Mouse (Mus musculus): Measurements from ENCODE around the gene Tnfrsf11a. TPM values are rescaled to one million over a fixed set of nuclear protein-coding genes. Genes with fewer than 3 reads are reported as not detected.
"Not testable (repeated sequence)": the region's sequence is repeated elsewhere in the genome, so short reads cannot be mapped to it uniquely, and the experiment has no call there.

The Tnfrsf11a gene
- polyA plus RNA-seq, 1 experiment from 2014 or later = 0.93 TPM

DNA sequence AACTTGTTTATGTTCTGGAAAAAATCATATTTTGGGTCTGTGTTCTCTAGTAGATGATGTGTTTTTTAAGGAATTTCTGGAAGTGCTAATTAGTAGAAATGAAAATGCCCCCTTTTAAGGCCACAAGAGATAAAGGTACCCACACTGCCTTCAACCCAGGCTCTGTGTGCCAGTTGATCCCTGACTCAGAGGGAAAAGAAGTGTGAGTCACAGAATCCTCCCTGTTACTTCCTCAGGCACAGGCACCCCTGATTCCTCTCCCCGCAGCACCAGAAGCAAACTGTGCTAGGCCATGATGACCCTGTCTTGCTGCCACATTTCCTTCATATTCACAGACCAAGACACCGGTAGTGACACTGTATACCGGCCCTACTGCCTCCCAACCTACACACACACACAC, 9.6 kb downstream of the Tnfrsf11a start:
- Histone ChIP-seq H3K4me3 (no peak overlapping the region), H3K9ac (no peak overlapping the region), H3K9me3 (no peaks in the 10 kb centered on the region), H3K27ac (replicated peaks) (no peak overlapping the region), H3K36me3 (no peaks in the 10 kb centered on the region), H3K27me3 (no peaks in the 10 kb centered on the region), H3K4me2 (no peak overlapping the region), H3K4me1 (replicated peaks) (no peaks in the 10 kb centered on the region)
- 100% methylated on average over 3 of the region's 3 CpGs for WGBS
- no peak for ATAC-seq (ENCODE audit: low FRiP score, low read depth)

- H3K27ac ChIP-seq (replicated peaks) = no peak overlapping the region
- no peak for ATAC-seq (ENCODE audit: low FRiP score, low read depth)
- no peak overlapping the region for H3K9ac ChIP-seq
- no peak overlapping the region for H3K4me3 ChIP-seq
- no peak overlapping the region for H3K4me2 ChIP-seq
- no peaks in the 10 kb centered on the region for H3K27me3 ChIP-seq
- no peaks in the 10 kb centered on the region for H3K4me1 ChIP-seq (replicated peaks)
- H3K36me3 ChIP-seq = no peaks in the 10 kb centered on the region
- no peaks in the 10 kb centered on the region for H3K9me3 ChIP-seq
- WGBS = 86% methylated on average over 6 of the region's 6 CpGs
These were observed 14.2 kb downstream of the Tnfrsf11a start for GRCm38 (mm10) chr1:105794670-105795069.

DNA sequence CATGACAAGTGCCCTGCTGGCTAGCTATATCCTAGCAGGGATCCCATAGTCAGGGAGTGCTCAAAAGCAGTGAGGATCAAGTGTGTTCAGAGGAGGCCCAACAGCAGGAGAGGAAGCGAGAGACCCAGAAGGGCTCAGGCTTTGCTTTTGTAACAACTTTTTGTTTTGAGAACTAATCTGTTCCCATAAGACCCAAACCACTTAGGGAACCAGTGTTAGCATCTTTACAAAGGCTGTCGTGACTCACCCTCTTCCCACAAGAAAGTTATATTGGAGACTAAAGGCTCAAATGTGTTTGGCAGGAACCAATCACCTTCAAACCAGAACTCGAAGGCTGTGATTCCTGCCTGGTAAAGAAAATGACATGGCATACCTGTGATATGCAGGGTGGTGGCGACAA, 15.2 kb downstream of the Tnfrsf11a start:
- no peaks in the 10 kb centered on the region for H3K36me3 ChIP-seq
- 87% methylated on average over 4 of the region's 4 CpGs for WGBS
- ATAC-seq (ENCODE audit: low FRiP score, low read depth) = no peak

GRCm38 (mm10) chr1:105800570-105800969, 20.1 kb downstream of the Tnfrsf11a start:
- ATAC-seq (ENCODE audit: low FRiP score, low read depth) = no peak

More for the DNA sequence above, 15.2 kb downstream of the Tnfrsf11a start:
- Histone ChIP-seq H3K9ac (no peak overlapping the region), H3K27ac (replicated peaks) (no peak overlapping the region), H3K4me2 (no peak overlapping the region), H3K4me1 (replicated peaks) (no peaks in the 10 kb centered on the region), H3K27me3 (no peaks in the 10 kb centered on the region), H3K4me3 (no peak overlapping the region), H3K9me3 (no peaks in the 10 kb centered on the region)

DNA sequence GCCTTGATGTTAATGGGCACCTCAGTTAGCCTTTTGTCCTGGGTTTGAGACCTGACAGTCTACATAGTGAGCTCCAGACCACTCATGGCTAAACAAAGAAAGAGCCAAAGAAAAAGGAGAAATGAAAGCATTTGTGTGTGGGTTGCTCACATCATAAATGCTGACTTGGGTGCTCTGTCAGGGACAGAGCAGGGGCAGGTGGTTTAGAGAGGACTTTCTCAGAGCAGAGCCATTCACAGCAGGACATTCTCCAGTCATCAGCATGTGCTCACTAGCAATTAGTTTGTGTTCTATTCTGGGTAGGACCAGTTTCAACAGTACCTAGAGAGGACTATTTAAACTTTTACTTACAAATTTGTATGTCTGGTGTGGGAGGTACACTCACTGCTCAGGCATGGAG, 20.7 kb downstream of the Tnfrsf11a start:
- Histone ChIP-seq H3K9me3 (no peaks in the 10 kb centered on the region), H3K4me2 (no peak overlapping the region), H3K9ac (no peak overlapping the region), H3K4me1 (replicated peaks) (no peaks in the 10 kb centered on the region), H3K36me3 (no peaks in the 10 kb centered on the region), H3K27ac (replicated peaks) (no peak overlapping the region), H3K27me3 (no peaks in the 10 kb centered on the region), H3K4me3 (no peak overlapping the region)
- ATAC-seq (ENCODE audit: low FRiP score, low read depth) = no peak

More at GRCm38 (mm10) chr1:105800570-105800969, 20.1 kb downstream of the Tnfrsf11a start:
- H3K27ac ChIP-seq (replicated peaks) = no peak overlapping the region
- H3K36me3 ChIP-seq = no peaks in the 10 kb centered on the region
- H3K4me3 ChIP-seq = no peak overlapping the region
- no peak overlapping the region for H3K4me2 ChIP-seq
- H3K4me1 ChIP-seq (replicated peaks) = no peaks in the 10 kb centered on the region
- WGBS = 90% methylated on average over 6 of the region's 6 CpGs
- no peaks in the 10 kb centered on the region for H3K27me3 ChIP-seq
- no peak overlapping the region for H3K9ac ChIP-seq
- H3K9me3 ChIP-seq = no peaks in the 10 kb centered on the region

DNA sequence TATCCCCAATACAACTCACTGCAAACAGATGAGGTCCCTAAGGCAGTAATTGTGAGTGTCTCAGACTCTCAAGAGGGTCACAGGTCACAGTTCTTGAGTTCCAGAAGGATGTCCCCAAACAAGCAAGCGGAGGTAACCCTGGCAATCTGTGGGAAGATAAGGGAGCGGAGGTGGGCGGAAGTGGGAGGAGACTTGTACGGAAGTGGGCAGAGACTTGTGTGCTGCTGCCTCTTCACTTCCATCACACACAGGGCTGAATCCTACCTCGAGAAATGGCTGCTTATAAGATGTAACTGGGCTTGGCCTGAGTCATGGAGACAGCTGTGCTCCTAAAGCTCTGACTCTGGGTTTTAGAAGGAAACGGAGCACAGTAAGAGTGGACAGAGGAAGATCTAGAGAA, 22.4 kb downstream of the Tnfrsf11a start:
- H3K4me2 ChIP-seq = no peak overlapping the region
- no peak overlapping the region for H3K4me3 ChIP-seq
- no peaks in the 10 kb centered on the region for H3K36me3 ChIP-seq
- H3K9ac ChIP-seq = no peak overlapping the region
- ATAC-seq (ENCODE audit: low FRiP score, low read depth) = no peak
- no peaks in the 10 kb centered on the region for H3K9me3 ChIP-seq
- WGBS = 79% methylated on average over 6 of the region's 6 CpGs
- no peaks in the 10 kb centered on the region for H3K4me1 ChIP-seq (replicated peaks)
- no peaks in the 10 kb centered on the region for H3K27me3 ChIP-seq
- no peak overlapping the region for H3K27ac ChIP-seq (replicated peaks)

- H3K27ac ChIP-seq (replicated peaks) = no peak overlapping the region
- H3K36me3 ChIP-seq = no peaks in the 10 kb centered on the region
- H3K4me3 ChIP-seq = no peak overlapping the region
- ATAC-seq (ENCODE audit: low FRiP score, low read depth) = no peak
- H3K27me3 ChIP-seq = no peaks in the 10 kb centered on the region
- H3K4me2 ChIP-seq = no peak overlapping the region
- H3K9ac ChIP-seq = no peak overlapping the region
- H3K9me3 ChIP-seq = no peaks in the 10 kb centered on the region
- 89% methylated on average over 3 of the region's 3 CpGs for WGBS
- no peaks in the 10 kb centered on the region for H3K4me1 ChIP-seq (replicated peaks)
These were observed 23.8 kb downstream of the Tnfrsf11a start for GRCm38 (mm10) chr1:105804285-105804684.

- Histone ChIP-seq H3K27ac (replicated peaks) (no peak overlapping the region), H3K9me3 (no peaks in the 10 kb centered on the region), H3K9ac (no peak overlapping the region), H3K4me1 (replicated peaks) (no peaks in the 10 kb centered on the region), H3K4me2 (no peak overlapping the region), H3K36me3 (no peaks in the 10 kb centered on the region), H3K4me3 (no peak overlapping the region), H3K27me3 (no peaks in the 10 kb centered on the region)
- WGBS = 94% methylated on average over 4 of the region's 4 CpGs
- ATAC-seq (ENCODE audit: low FRiP score, low read depth) = no peak
These were observed 25.0 kb downstream of the Tnfrsf11a start for GRCm38 (mm10) chr1:105805565-105805964.

DNA sequence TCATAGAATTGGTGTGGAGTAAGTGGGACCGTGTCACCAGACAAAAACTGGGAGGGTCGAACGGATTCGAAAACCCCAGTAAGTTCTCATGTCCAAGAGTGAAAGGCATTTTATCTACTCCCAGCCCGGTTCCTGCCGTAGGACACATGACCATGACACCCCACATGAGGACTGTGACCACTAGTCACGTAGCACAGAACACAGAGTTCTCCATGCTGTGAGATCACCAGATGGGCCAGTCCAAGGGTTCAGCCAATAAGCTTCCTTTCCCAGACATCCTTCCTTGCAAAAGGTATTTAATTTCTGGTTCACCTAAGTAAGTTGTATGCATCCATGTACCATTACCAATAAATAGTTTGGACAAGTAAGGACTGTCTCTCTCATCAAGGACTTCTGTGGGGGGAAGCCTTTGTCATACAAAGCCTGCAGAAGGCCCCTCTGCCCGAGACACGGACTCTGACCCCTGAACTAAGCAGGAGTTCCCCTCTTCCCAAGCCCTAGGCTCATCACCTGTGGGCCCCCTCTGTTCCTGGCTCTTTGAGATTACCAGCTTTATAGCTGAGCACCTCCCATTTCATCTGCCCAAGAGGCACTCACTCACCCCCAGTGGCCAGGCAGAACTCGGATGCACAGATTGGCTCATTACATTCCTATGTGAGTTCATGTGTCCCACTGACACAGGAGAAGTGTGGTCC, 26.7 kb downstream of the Tnfrsf11a start:
- Histone ChIP-seq H3K4me1 (replicated peaks) (no peaks in the 10 kb centered on the region), H3K27me3 (no peaks in the 10 kb centered on the region), H3K27ac (replicated peaks) (no peak overlapping the region), H3K36me3 (no peaks in the 10 kb centered on the region), H3K9ac (no peak overlapping the region), H3K9me3 (no peaks in the 10 kb centered on the region), H3K4me3 (no peak overlapping the region), H3K4me2 (no peak overlapping the region)
- WGBS = 94% methylated on average over 10 of the region's 10 CpGs
- ATAC-seq (ENCODE audit: low FRiP score, low read depth) = no peak

DNA sequence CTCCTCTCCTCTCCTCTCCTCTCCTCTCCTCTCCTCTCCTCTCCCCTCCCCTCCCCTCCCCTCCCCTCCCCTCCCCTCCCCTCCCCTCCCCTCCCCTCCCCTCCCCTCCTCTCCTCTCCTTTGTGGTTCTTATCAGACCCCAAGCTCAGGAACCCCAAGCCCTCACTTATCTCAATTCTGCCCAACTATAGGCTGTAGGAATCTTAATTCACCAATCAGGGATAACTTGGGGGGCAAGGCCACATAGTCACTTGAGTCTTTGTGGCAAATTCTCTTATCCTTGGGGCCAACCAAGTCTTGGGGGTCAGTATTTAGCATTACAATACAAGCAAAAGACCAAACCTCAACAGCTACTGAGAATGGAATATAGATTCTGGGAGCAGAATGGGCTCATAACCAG, 31.5 kb downstream of the Tnfrsf11a start:
- H3K9me3 ChIP-seq; H3K27ac ChIP-seq (replicated peaks); H3K36me3 ChIP-seq; H3K9ac ChIP-seq; H3K4me3 ChIP-seq; H3K4me2 ChIP-seq; ATAC-seq (ENCODE audit: low FRiP score, low read depth); H3K4me1 ChIP-seq (replicated peaks); H3K27me3 ChIP-seq: not testable (repeated sequence)

DNA sequence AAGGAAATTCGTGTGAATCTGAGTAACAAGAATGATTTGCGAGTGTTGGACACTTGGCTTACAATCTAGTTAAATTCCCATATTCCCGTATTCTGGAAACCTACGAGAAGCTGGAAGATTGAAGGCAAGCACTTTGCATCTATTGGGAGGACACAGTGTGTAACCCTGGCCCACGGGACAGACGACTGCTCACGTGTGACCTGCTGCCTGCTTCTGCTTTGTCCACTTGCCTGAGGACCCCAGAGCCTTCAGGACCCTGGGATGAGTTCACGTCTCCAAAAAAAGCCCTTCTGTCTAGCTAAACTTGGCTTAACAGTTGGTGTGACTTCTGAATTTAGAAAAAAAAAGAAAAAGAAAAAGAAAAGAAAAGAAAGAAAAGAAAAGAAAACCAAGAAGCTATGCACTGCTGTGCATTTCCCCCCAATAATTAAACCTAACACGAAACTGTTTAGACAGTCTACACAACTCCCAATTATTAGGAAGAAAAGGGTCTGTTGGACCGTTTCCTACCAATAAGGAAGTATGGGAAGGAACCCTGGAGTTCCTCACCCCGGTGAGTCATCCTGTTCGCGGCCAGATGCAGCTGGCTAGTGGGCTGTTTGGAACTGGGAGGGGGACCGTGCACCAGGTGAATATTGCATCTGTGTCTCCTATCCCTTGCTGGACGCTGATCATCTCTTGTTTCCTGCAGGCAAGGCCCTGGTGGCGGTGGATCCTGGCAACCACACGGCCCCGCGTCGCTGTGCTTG, 32.6 kb downstream of the Tnfrsf11a start:
- no peaks in the 10 kb centered on the region for H3K4me1 ChIP-seq (replicated peaks)
- no peaks in the 10 kb centered on the region for H3K27me3 ChIP-seq
- no peak overlapping the region for H3K9ac ChIP-seq
- no peak overlapping the region for H3K4me3 ChIP-seq
- H3K27ac ChIP-seq (replicated peaks) = no peak overlapping the region
- 75% methylated on average over 20 of the region's 20 CpGs for WGBS
- ATAC-seq (ENCODE audit: low FRiP score, low read depth) = peak; percentile 19; the same call in 1 of the 2 replicates
- H3K36me3 ChIP-seq = no peaks in the 10 kb centered on the region
- H3K4me2 ChIP-seq = no peak overlapping the region
- H3K9me3 ChIP-seq = no peaks in the 10 kb centered on the region

- 0 out of 2 replicates have a peak, but pooled peaks have one; percentile 3 for ATAC-seq (ENCODE audit: low FRiP score, low read depth)
These were observed 33.2 kb downstream of the Tnfrsf11a start for GRCm38 (mm10) chr1:105813709-105814061.

More at GRCm38 (mm10) chr1:105813709-105814061, 33.2 kb downstream of the Tnfrsf11a start:
- WGBS = 75% methylated on average over 11 of the region's 11 CpGs
- Histone ChIP-seq H3K27me3 (no peaks in the 10 kb centered on the region), H3K4me1 (replicated peaks) (no peaks in the 10 kb centered on the region), H3K9ac (no peak overlapping the region), H3K36me3 (no peaks in the 10 kb centered on the region), H3K4me3 (no peak overlapping the region), H3K4me2 (no peak overlapping the region), H3K9me3 (no peaks in the 10 kb centered on the region), H3K27ac (replicated peaks) (no peak overlapping the region)
